9 mouse cellular contexts compared by ENCODE assay signal in genomic region chr7:141169300-141169699, GRCm38 (mm10). TPM values are rescaled to one million over a fixed set of nuclear protein-coding genes. Genes with fewer than 3 reads are reported as not detected.
DNase-seq lines count a peak whose midpoint lies in the region; ATAC-seq and TF ChIP-seq lines count a peak whose summit lies in the region.
"Had no signal": no experiment of that assay in that cellular context is flagged by ENCODE, and none has a peak within 500 bp of the region (broad histone marks: within the 10 kb centered on the region; RNA-seq: fewer than 3 reads in every experiment).

No protein-coding gene starts in this region.

- intact Hi-C loops in heart, postnatal 14 days (cut with DNase I) = loop anchor here (10.0 kb wide), 1 partner anchor 56 kb away; the partner anchor contains the start of gene Phrf1

- peaks cover 14% of the 10 kb centered on the region; the same call in 1 of the 2 replicates for H3K36me3 ChIP-seq in heart, embryonic 12.5 days
- peaks cover 15% of the 10 kb centered on the region for H3K36me3 ChIP-seq in intestine, postnatal 0 days (ENCODE audit: control insufficient read depth, insufficient read depth)
- H3K36me3 ChIP-seq in lung, postnatal 0 days (ENCODE audit: insufficient read depth, low read length) = no peaks in the 10 kb centered on the region

- no peaks in the 10 kb centered on the region for H3K9me3 ChIP-seq in heart, embryonic 12.5 days (replicated peaks)
- H3K9me3 ChIP-seq in intestine, postnatal 0 days (ENCODE audit: control insufficient read depth) = no peaks in the 10 kb centered on the region
- no peaks in the 10 kb centered on the region for H3K9me3 ChIP-seq in lung, postnatal 0 days (ENCODE audit: low read length)

- TF ChIP-seq EP300 in lung, postnatal 0 days (IDR thresholded peaks at IDR 0.05) = peak; percentile 17; the same call in 1 of the 2 replicates

- H3K4me2 ChIP-seq in heart, embryonic 12.5 days = peak overlapping the region; percentile 76
- 0 out of 2 replicates have a peak overlapping the region, but pooled peaks have one; percentile 76 for H3K4me2 ChIP-seq in intestine, postnatal 0 days (replicated peaks; ENCODE audit: low read depth)
- H3K4me2 ChIP-seq in lung, postnatal 0 days (replicated peaks; ENCODE audit: low read depth, low read length) = peak overlapping the region; percentile 62; the same call in 1 of the 2 replicates

- H3K9ac ChIP-seq in heart, embryonic 12.5 days = 0 out of 2 replicates have a peak overlapping the region, but pooled peaks have one; percentile 76
- no peak overlapping the region for H3K9ac ChIP-seq in intestine, postnatal 0 days (ENCODE audit: low read depth, low read length)
- H3K9ac ChIP-seq in lung, postnatal 0 days (replicated peaks; ENCODE audit: low read depth) = no peak overlapping the region

- 71% methylated on average over 1 of the region's 1 CpGs for WGBS in heart, embryonic 12.5 days
- 43% methylated on average over 1 of the region's 1 CpGs for WGBS in intestine, postnatal 0 days
- 16% methylated on average over 1 of the region's 1 CpGs for WGBS in lung, postnatal 0 days

- no peak for DNase-seq in heart, postnatal 14 days
- DNase-seq in adipocyte (ENCODE audit: low spot score) = peak; percentile 92
- DNase-seq in lung, postnatal 0 days (ENCODE audit: low spot score) = peak; percentile 82
- no peak for DNase-seq in right cerebral cortex, adult 18-20 months
- no peak for DNase-seq in kidney, adult 11 months

- H3K27ac ChIP-seq in heart, embryonic 12.5 days (ENCODE audit: poor library complexity, severe bottlenecking) = no peak overlapping the region
- H3K27ac ChIP-seq in intestine, postnatal 0 days (ENCODE audit: low read depth, low read length) = no peak overlapping the region; the same call in 1 of the 2 replicates
- H3K27ac ChIP-seq in lung, postnatal 0 days (ENCODE audit: low read length) = peak overlapping the region; percentile 92

- H3K27me3 ChIP-seq in heart, embryonic 12.5 days (replicated peaks) = no peaks in the 10 kb centered on the region
- H3K27me3 ChIP-seq in intestine, postnatal 0 days (replicated peaks; ENCODE audit: control insufficient read depth, insufficient read depth, low read length) = no peaks in the 10 kb centered on the region
- H3K27me3 ChIP-seq in lung, postnatal 0 days (replicated peaks; ENCODE audit: insufficient read depth, low read length) = no peaks in the 10 kb centered on the region

- TF ChIP-seq CTCF in intestine, postnatal 0 days (IDR thresholded peaks at IDR 0.05; ENCODE audit: low read depth) = no peak
- TF ChIP-seq CTCF in lung, postnatal 0 days (IDR thresholded peaks at IDR 0.05) = no peak

- ATAC-seq in heart, embryonic 12.5 days (ENCODE audit: insufficient number of reproducible peaks, low FRiP score) = no peak
- no peak for ATAC-seq in intestine, postnatal 0 days
- peak; percentile 18 for ATAC-seq in lung, postnatal 0 days
- ATAC-seq in inflammation-experienced regulatory T-cells, adult 6 months = no peak

- H3K4me3 ChIP-seq in heart, embryonic 12.5 days = no peak overlapping the region
- H3K4me3 ChIP-seq in intestine, postnatal 0 days (ENCODE audit: low read depth, low read length) = no peak overlapping the region
- H3K4me3 ChIP-seq in lung, postnatal 0 days (ENCODE audit: low read depth, low read length) = no peak overlapping the region

- H3K4me1 ChIP-seq in heart, embryonic 12.5 days (replicated peaks) = peaks cover 28% of the 10 kb centered on the region
- H3K4me1 ChIP-seq in intestine, postnatal 0 days (replicated peaks; ENCODE audit: control insufficient read depth, insufficient read depth, low read length) = peaks cover 12% of the 10 kb centered on the region
- peaks cover 12% of the 10 kb centered on the region; the same call in 1 of the 2 replicates for H3K4me1 ChIP-seq in lung, postnatal 0 days (ENCODE audit: insufficient read depth, low read depth, low read length)

RNA-seq across cellular contexts. Expression of gene Rnh1, which starts 3.4 kb away (rescaled TPM):
- 82.4 and 88.2 TPM in 2 replicates for polyA plus RNA-seq in heart, embryonic 12.5 days (2016; fragmentation: Nextera tagmentation; extraction: Ambion mirVana)
- 10 to 100 TPM; 60.8 to 70.2 TPM for total RNA-seq in heart, postnatal 14 days (2021)
- polyA plus RNA-seq in intestine, postnatal 0 days (2015; fragmentation: Nextera tagmentation; extraction: Ambion mirVana) = 133 and 141 TPM in 2 replicates
- 181 and 187 TPM in 2 replicates for polyA plus RNA-seq in lung, postnatal 0 days (2015; fragmentation: Nextera tagmentation; extraction: Ambion mirVana)
- 100 to 1,000 TPM; 135 to 147 (median 143) TPM for polyA plus RNA-seq in inflammation-experienced regulatory T-cells, adult 6 months (2017; shearing (Covaris generic))

RNA-seq across cellular contexts. Expression of gene Hras, which starts 24.5 kb away (rescaled TPM):
- polyA plus RNA-seq in heart, embryonic 12.5 days (2016; fragmentation: Nextera tagmentation; extraction: Ambion mirVana) = 74.1 and 78.2 TPM in 2 replicates
- total RNA-seq in heart, postnatal 14 days (2021) = 100 to 1,000 TPM; 101 to 104 TPM
- 71.8 and 72.3 TPM in 2 replicates for polyA plus RNA-seq in intestine, postnatal 0 days (2015; fragmentation: Nextera tagmentation; extraction: Ambion mirVana)
- polyA plus RNA-seq in lung, postnatal 0 days (2015; fragmentation: Nextera tagmentation; extraction: Ambion mirVana) = 121 and 126 TPM in 2 replicates
- 1 to 10 TPM; 1.5 to 6.2 (median 4.6) TPM for polyA plus RNA-seq in inflammation-experienced regulatory T-cells, adult 6 months (2017; shearing (Covaris generic))

RNA-seq across cellular contexts. Expression of gene Lrrc56, which starts 24.7 kb away (rescaled TPM):
- polyA plus RNA-seq in heart, embryonic 12.5 days (2016; fragmentation: Nextera tagmentation; extraction: Ambion mirVana) = 2.5 and 3.5 TPM in 2 replicates
- total RNA-seq in heart, postnatal 14 days (2021) = 1 to 10 TPM; 2.6 to 3.6 TPM
- polyA plus RNA-seq in intestine, postnatal 0 days (2015; fragmentation: Nextera tagmentation; extraction: Ambion mirVana) = 3.2 and 3.7 TPM in 2 replicates
- 6.8 and 7.4 TPM in 2 replicates for polyA plus RNA-seq in lung, postnatal 0 days (2015; fragmentation: Nextera tagmentation; extraction: Ambion mirVana)
- polyA plus RNA-seq in inflammation-experienced regulatory T-cells, adult 6 months (2017; shearing (Covaris generic)) = 1 to 10 TPM; 1.3 to 2.2 (median 1.7) TPM

RNA-seq across cellular contexts. Expression of gene Lmntd2, which starts 44.6 kb away (rescaled TPM):
- polyA plus RNA-seq in heart, embryonic 12.5 days (2016; fragmentation: Nextera tagmentation; extraction: Ambion mirVana) = 1.3 and 1.4 TPM in 2 replicates
- total RNA-seq in heart, postnatal 14 days (2021) = not detected
- 2.7 and 3.4 TPM in 2 replicates for polyA plus RNA-seq in intestine, postnatal 0 days (2015; fragmentation: Nextera tagmentation; extraction: Ambion mirVana)
- 0.97 and 1.0 TPM in 2 replicates for polyA plus RNA-seq in lung, postnatal 0 days (2015; fragmentation: Nextera tagmentation; extraction: Ambion mirVana)
- 10 to 100 TPM in 1 of 3 experiments, 1 to 10 TPM in 2; 4.6 to 11.3 (median 8.5) TPM for polyA plus RNA-seq in inflammation-experienced regulatory T-cells, adult 6 months (2017; shearing (Covaris generic))
- total RNA-seq: gastrocnemius, adult 8-10 months had no signal

RNA-seq across cellular contexts. Expression of gene Rassf7, which starts 46.4 kb away (rescaled TPM):
- polyA plus RNA-seq in heart, embryonic 12.5 days (2016; fragmentation: Nextera tagmentation; extraction: Ambion mirVana) = 12.9 and 16.2 TPM in 2 replicates
- 1 to 10 TPM; 1.2 to 1.5 TPM for total RNA-seq in heart, postnatal 14 days (2021)
- 47.6 and 52.7 TPM in 2 replicates for polyA plus RNA-seq in intestine, postnatal 0 days (2015; fragmentation: Nextera tagmentation; extraction: Ambion mirVana)
- polyA plus RNA-seq in lung, postnatal 0 days (2015; fragmentation: Nextera tagmentation; extraction: Ambion mirVana) = 93.6 and 98.7 TPM in 2 replicates
- 10 to 100 TPM in 2 of 3 experiments, 1 to 10 TPM in 1; 9.2 to 15.0 (median 13.7) TPM for polyA plus RNA-seq in inflammation-experienced regulatory T-cells, adult 6 months (2017; shearing (Covaris generic))

Comparison
In these comparisons a context has a peak if more than half of its experiments do, and no peak if none do; other contexts are left out.
1. DNase-seq: peak in adipocyte (single experiment) and lung, postnatal 0 days (single experiment); none in heart, postnatal 14 days (0 of 2), right cerebral cortex, adult 18-20 months (single experiment) and kidney, adult 11 months (single experiment).
2. RNA of gene Hras, which starts 24.5 kb away (polyA plus RNA-seq): 121 to 126 TPM in lung, postnatal 0 days, 74.1 to 78.2 TPM in heart, embryonic 12.5 days and 71.8 to 72.3 TPM in intestine, postnatal 0 days; 1.5 to 6.2 TPM in inflammation-experienced regulatory T-cells, adult 6 months; every median in the first group is over 10 times any median in the second.
3. Peak in every context shown above with its lines, with median percentiles within 50 percentile points of each other: H3K4me2 ChIP-seq.